Mouse (Mus musculus) heart, postnatal 10 days (tissue): ENCODE measurements around the gene Kdm5b. TPM values are rescaled to one million over a fixed set of nuclear protein-coding genes. Genes with fewer than 3 reads are reported as not detected.

Experiments
- total RNA-seq, 2 experiments: library from RNA; stranded (reverse); gene quantifications; 2 replicates each; pipeline ENCODE4 v1.2.3; 2021

The Kdm5b gene
- total RNA-seq, 2 experiments from 2014 or later = 27.6 to 34.5 TPM

Other genes with a start within 250 kb of the Kdm5b start
- 1 to 10 TPM; 3.4 to 3.7 TPM for gene Ppfia4, start 227.2 kb upstream of the Kdm5b start, total RNA-seq
- gene Tmem183a, start 198.2 kb upstream of the Kdm5b start, total RNA-seq = 10 to 100 TPM; 24.2 to 25.7 TPM
- gene 4933406M09Rik, start 174.2 kb upstream of the Kdm5b start, total RNA-seq = not detected
- 10 to 100 TPM; 31.0 to 33.4 TPM for gene Cyb5r1, start 154.6 kb upstream of the Kdm5b start, total RNA-seq
- gene Adipor1, start 144.8 kb upstream of the Kdm5b start, total RNA-seq = 100 to 1,000 TPM; 132 to 133 TPM
- 10 to 100 TPM; 18.3 to 19.6 TPM for gene Klhl12, start 104.6 kb upstream of the Kdm5b start, total RNA-seq
- 10 to 100 TPM; 11.6 to 12.8 TPM for gene Rabif, start 65.5 kb upstream of the Kdm5b start, total RNA-seq
- not detected for gene Mgat4e, start 10.5 kb upstream of the Kdm5b start, total RNA-seq
- gene Syt2, start 86.5 kb downstream of the Kdm5b start, total RNA-seq = under 1 TPM in 1 of 2 experiments, not detected in 1; 0.31 TPM